Mouse (Mus musculus) MEL (cell line): ENCODE measurements around the gene OR5BS1P. TPM values are rescaled to one million over a fixed set of nuclear protein-coding genes. Genes with fewer than 3 reads are reported as not detected.

Experiments
- DNase-seq: peaks from one replicate; pipeline ENCODE4 v3.0.0; 2011; ENCODE audit warnings: low read depth, low spot score
- H3K27ac ChIP-seq: 2 replicates; pipeline ENCODE4 v1.5.1; 2012; ENCODE audit warnings: low read depth, mild to moderate bottlenecking, control low read depth, low read length, moderate library complexity; ENCODE audit not compliant: control insufficient read depth
- H3K27me3 ChIP-seq, 2 experiments: fragments of 150-350 bp in 1 of 2; sonication (generic) in 1 of 2; 2 replicates each; pipeline ENCODE4 v1.6.1; 2012; ENCODE audit warnings: low read length in 2 of 2, mild to moderate bottlenecking in 2 of 2, improper control_type of control experiment in 1 of 2, moderate library complexity in 1 of 2; ENCODE audit not compliant: insufficient read depth in 2 of 2, control insufficient read depth in 1 of 2
- H3K36me3 ChIP-seq, 2 experiments: 2 replicates each; pipeline ENCODE4 v1.6.1; 2012 to 2014; ENCODE audit warnings: low read length in 2 of 2, improper control_type of control experiment in 1 of 2, inconsistent platforms in 1 of 2, mild to moderate bottlenecking in 1 of 2; ENCODE audit not compliant: insufficient read depth in 2 of 2, control insufficient read depth in 1 of 2
- H3K4me1 ChIP-seq, 2 experiments: fragments of 150-350 bp in 1 of 2; sonication (generic) in 1 of 2; 2 replicates each; pipeline ENCODE4 v1.6.1; 2012; ENCODE audit warnings: low read length in 2 of 2, improper control_type of control experiment in 1 of 2, mild to moderate bottlenecking in 1 of 2; ENCODE audit not compliant: insufficient read depth in 2 of 2, control insufficient read depth in 1 of 2
- H3K4me3 ChIP-seq, 2 experiments: fragments of 150-350 bp in 1 of 2; sonication (generic) in 1 of 2; 2 replicates each; pipeline ENCODE4 v1.5.1; 2012; ENCODE audit warnings: low read depth in 2 of 2, low read length in 2 of 2, mild to moderate bottlenecking in 2 of 2, moderate library complexity in 2 of 2, control low read depth in 1 of 2, improper control_type of control experiment in 1 of 2; ENCODE audit not compliant: control insufficient read depth in 1 of 2, insufficient read depth in 1 of 2
- H3K79me2 ChIP-seq: 2 replicates; pipeline ENCODE4 v1.6.1; 2012; ENCODE audit warnings: mild to moderate bottlenecking, low read length, moderate library complexity; ENCODE audit not compliant: control insufficient read depth, poor library complexity, insufficient read depth
- H3K9ac ChIP-seq: 2 replicates; pipeline ENCODE4 v1.6.1; 2012; ENCODE audit warnings: low read depth, mild to moderate bottlenecking, control low read depth, low read length, moderate library complexity; ENCODE audit not compliant: control insufficient read depth, poor library complexity, severe bottlenecking
- H3K9me3 ChIP-seq: fragments of 150-350 bp; sonication (generic); replicated peaks from 2 replicates; pipeline ENCODE4 v1.6.1; 2012; ENCODE audit warnings: mild to moderate bottlenecking, low read length, improper control_type of control experiment, moderate library complexity; ENCODE audit not compliant: insufficient read depth
- BHLHE40 ChIP-seq: IDR thresholded peaks from 2 replicates; pipeline ENCODE4 v1.6.1; 2012; ENCODE audit warnings: low read depth, mild to moderate bottlenecking, inconsistent platforms, low read length, improper control_type of control experiment, borderline replicate concordance
- CHD1 ChIP-seq: IDR thresholded peaks from 2 replicates; pipeline ENCODE4 v1.6.1; 2012; ENCODE audit warnings: low read depth, mild to moderate bottlenecking, inconsistent platforms, low read length, improper control_type of control experiment
- CTCF ChIP-seq, 3 experiments: IDR thresholded peaks in 2 of 3; conservative IDR thresholded peaks in 1 of 3; 2 replicates each; pipeline ENCODE4 v1.5.1; 2011 to 2012; ENCODE audit warnings: low read length in 3 of 3, low read depth in 2 of 3, mild to moderate bottlenecking in 2 of 3, improper control_type of control experiment in 1 of 3, inconsistent platforms in 1 of 3, mixed read lengths in 1 of 3, moderate library complexity in 1 of 3; ENCODE audit not compliant: control insufficient read depth in 1 of 3, insufficient read depth in 1 of 3, poor library complexity in 1 of 3, severe bottlenecking in 1 of 3
- E2F4 ChIP-seq: IDR thresholded peaks from 2 replicates; pipeline ENCODE4 v1.6.1; 2011; ENCODE audit warnings: low read depth, low read length, improper control_type of control experiment, borderline replicate concordance
- ELF1 ChIP-seq: IDR thresholded peaks from 2 replicates; pipeline ENCODE4 v1.6.1; 2014; ENCODE audit warnings: low read depth, mild to moderate bottlenecking, inconsistent platforms, low read length, improper control_type of control experiment, moderate library complexity
- GABPA ChIP-seq: IDR thresholded peaks from 2 replicates; pipeline ENCODE4 v1.6.1; 2012; ENCODE audit warnings: low read depth, mild to moderate bottlenecking, inconsistent platforms, low read length, improper control_type of control experiment, moderate library complexity
- GATA1 ChIP-seq: IDR thresholded peaks from 2 replicates; pipeline ENCODE4 v1.6.1; 2011; ENCODE audit warnings: low read depth, low read length, improper control_type of control experiment
- HCFC1 ChIP-seq: IDR thresholded peaks from 2 replicates; pipeline ENCODE4 v1.6.1; 2012; ENCODE audit warnings: low read depth, mild to moderate bottlenecking, inconsistent platforms, low read length, improper control_type of control experiment, moderate library complexity
- JUND ChIP-seq: IDR thresholded peaks from 2 replicates; pipeline ENCODE4 v1.6.1; 2011; ENCODE audit warnings: low read depth, mild to moderate bottlenecking, improper control_type of control experiment, low read length
- KAT2A ChIP-seq: conservative IDR thresholded peaks from 2 replicates; pipeline ENCODE4 v1.6.1; 2012; ENCODE audit warnings: low read depth, low read length, improper control_type of control experiment, inconsistent platforms
- MAFK ChIP-seq: IDR thresholded peaks from 2 replicates; pipeline ENCODE4 v1.6.1; 2011; ENCODE audit warnings: low read depth, mild to moderate bottlenecking, low read length, improper control_type of control experiment, borderline replicate concordance
- MAX ChIP-seq: IDR thresholded peaks from 2 replicates; pipeline ENCODE4 v1.6.1; 2011; ENCODE audit warnings: low read length, improper control_type of control experiment
- MAZ ChIP-seq: IDR thresholded peaks from 2 replicates; pipeline ENCODE4 v1.6.1; 2012; ENCODE audit warnings: low read depth, mild to moderate bottlenecking, inconsistent platforms, low read length, improper control_type of control experiment
- MXI1 ChIP-seq: IDR thresholded peaks from 2 replicates; pipeline ENCODE4 v1.6.1; 2011; ENCODE audit warnings: mild to moderate bottlenecking, low read depth, low read length, improper control_type of control experiment
- MYB ChIP-seq: IDR thresholded peaks from 2 replicates; pipeline ENCODE4 v1.6.1; 2011; ENCODE audit warnings: mild to moderate bottlenecking, low read depth, low read length, improper control_type of control experiment
- MYC ChIP-seq: IDR thresholded peaks from 2 replicates; pipeline ENCODE4 v1.6.1; 2011; ENCODE audit warnings: low read depth, mild to moderate bottlenecking, low read length, improper control_type of control experiment, moderate library complexity
- NELFE ChIP-seq: IDR thresholded peaks from 2 replicates; pipeline ENCODE4 v1.6.1; 2011; ENCODE audit warnings: low read depth, low read length, improper control_type of control experiment
- POLR2AphosphoS2 ChIP-seq: IDR thresholded peaks from 2 replicates; pipeline ENCODE4 v1.6.1; 2011; ENCODE audit warnings: low read length, improper control_type of control experiment
- POLR2AphosphoS5 ChIP-seq: IDR thresholded peaks from 2 replicates; pipeline ENCODE4 v1.6.1; 2012; ENCODE audit warnings: low read depth, borderline replicate concordance, mild to moderate bottlenecking, inconsistent platforms, low read length, moderate library complexity, mixed read lengths
- RAD21 ChIP-seq: IDR thresholded peaks from 2 replicates; pipeline ENCODE4 v1.6.1; 2011; ENCODE audit warnings: mild to moderate bottlenecking, low read depth, low read length, improper control_type of control experiment
- SIN3A ChIP-seq: IDR thresholded peaks from 2 replicates; pipeline ENCODE4 v1.6.1; 2012; ENCODE audit warnings: low read length, improper control_type of control experiment, inconsistent platforms
- SMC3 ChIP-seq: IDR thresholded peaks from 2 replicates; pipeline ENCODE4 v1.6.1; 2011; ENCODE audit warnings: low read depth, low read length, improper control_type of control experiment
- TBP ChIP-seq: IDR thresholded peaks from 2 replicates; pipeline ENCODE4 v1.8.0; 2011; ENCODE audit warnings: low read depth, low read length, improper control_type of control experiment
- USF1 ChIP-seq: IDR thresholded peaks from 2 replicates; pipeline ENCODE4 v1.6.1; 2014; ENCODE audit warnings: low read depth, mild to moderate bottlenecking, inconsistent platforms, low read length, improper control_type of control experiment, moderate library complexity
- ZC3H11A ChIP-seq: IDR thresholded peaks from 2 replicates; pipeline ENCODE4 v1.6.1; 2012; ENCODE audit warnings: low read depth, mild to moderate bottlenecking, inconsistent platforms, low read length, improper control_type of control experiment
- polyA plus RNA-seq, 2 experiments: library from polyadenylated mRNA; stranded (reverse) in 1 of 2; unstranded in 1 of 2; fragments of >175 nt in 1 of 2; fragments of >200 nt in 1 of 2; gene quantifications; 2 replicates each; pipeline versions ENCODE4 v1.2.1 to v1.2.4; 2012; ENCODE audit warnings: low replicate concordance in 2 of 2, low read depth in 1 of 2; ENCODE audit not compliant: insufficient read length in 2 of 2, insufficient read depth in 1 of 2, missing spikeins in 1 of 2
- total RNA-seq: library from RNA; depleted of rRNA; stranded (reverse); fragments of 300-350 nt; gene quantifications from 2 replicates; pipeline ENCODE4 v1.2.3, GENCODE M21; 2012

OR5BS1P gene
- total and polyA plus RNA-seq, 3 experiments = 0.04 TPM; not detected in 2

DNA sequence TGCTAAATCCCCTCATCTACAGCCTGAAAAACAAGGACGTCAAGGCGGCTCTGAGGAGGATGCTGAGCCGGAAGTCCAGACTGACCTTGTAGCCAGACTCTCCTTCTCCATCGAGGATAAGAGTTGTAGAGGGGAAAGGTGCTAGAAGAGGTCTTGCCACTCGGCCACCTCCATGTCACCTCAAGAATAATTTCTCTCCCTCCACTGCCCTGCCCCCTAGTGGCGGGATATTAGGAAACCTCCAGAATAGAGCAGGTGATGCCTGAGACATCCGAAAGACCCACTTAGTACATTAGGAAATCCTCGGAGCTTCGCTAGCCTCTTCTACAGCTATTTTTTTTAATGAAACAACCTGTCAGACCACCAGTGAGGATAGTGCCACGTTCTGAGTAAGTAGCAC is 5.7 kb downstream of the OR5BS1P start:
- no peak overlapping the region for H3K4me3 ChIP-seq
- TF ChIP-seq ZC3H11A = peak; percentile 56
- peak; percentile 37; the same call in 1 of the 2 replicates for TF ChIP-seq MAZ
- no peak for TF ChIP-seq ELF1
- TF ChIP-seq RAD21 = peak; percentile 75
- TF ChIP-seq TBP = no peak
- peak; percentile 62 for TF ChIP-seq SMC3
- no peak for TF ChIP-seq HCFC1
- no peak for TF ChIP-seq GABPA
- TF ChIP-seq CTCF (IDR thresholded peaks at IDR 0.05 in 2 of 3, conservative IDR thresholded peaks at IDR 0.05 in 1 of 3; ENCODE audit: control insufficient read depth in 1 of 3, insufficient read depth in 1 of 3, low read depth in 2 of 3, low read length in 3 of 3, poor library complexity in 1 of 3, severe bottlenecking in 1 of 3) = peak; percentile 83 to 85 (median 83)
- TF ChIP-seq SIN3A = no peak
- no peak for TF ChIP-seq JUND
- H3K27ac ChIP-seq = no peak overlapping the region
- peaks cover 10 to 30% of the 10 kb centered on the region in 2 experiments; a peak in 3 of 4 replicates for H3K4me1 ChIP-seq
- peaks cover 9 to 11% of the 10 kb centered on the region in 2 experiments for H3K27me3 ChIP-seq
- DNase-seq = peak; percentile 73
- no peaks in the 10 kb centered on the region for H3K9me3 ChIP-seq
- H3K79me2 ChIP-seq = no peaks in the 10 kb centered on the region
- H3K9ac ChIP-seq = no peak overlapping the region
- H3K36me3 ChIP-seq = no peaks in the 10 kb centered on the region

GRCm38 (mm10) chr15:98476281-98476680 is 6.6 kb downstream of the OR5BS1P start:
- Histone ChIP-seq H3K9me3 (no peaks in the 10 kb centered on the region), H3K4me3 (no peak overlapping the region), H3K79me2 (no peaks in the 10 kb centered on the region), H3K9ac (no peak overlapping the region), H3K27ac (no peak overlapping the region), H3K36me3 (no peaks in the 10 kb centered on the region), H3K4me1 (peaks cover 10 to 30% of the 10 kb centered on the region in 2 experiments; a peak in 3 of 4 replicates), H3K27me3 (peaks cover 8 to 9% of the 10 kb centered on the region in 2 experiments)
- no peak for DNase-seq
- TF ChIP-seq MYB (no peak), CHD1 (no peak), USF1 (no peak), MYC (no peak), MAFK (no peak), BHLHE40 (no peak), MAX (no peak), MXI1 (no peak), POLR2AphosphoS5 (no peak), NELFE (no peak), KAT2A (no peak), SIN3A (no peak), POLR2AphosphoS2 (no peak), GATA1 (no peak), RAD21 (no peak), E2F4 (no peak)
